Mouse (Mus musculus): ENCODE data around the gene Cyb561.

- TF ChIP-seq CTCF (IDR thresholded peaks at IDR 0.05): no peak
- no peak for TF ChIP-seq EP300 (IDR thresholded peaks at IDR 0.05)
Observed at GRCm38 (mm10) chr11:105936974-105937373, 16.2 kb downstream of the Cyb561 start.

All from lung, postnatal 0 days (tissue).